Mouse (Mus musculus) stomach, postnatal 0 days (tissue): ENCODE results near the gene Ralgapa2. TPM values are rescaled to one million over a fixed set of nuclear protein-coding genes. Genes with fewer than 3 reads are reported as not detected.

Experiments
- ATAC-seq: fragments of 200-750 bp; cut with Nextera tagmentation; 2 replicates; pipeline ENCODE4 v1.8.0; 2017; ENCODE audit not compliant: low FRiP score, low TSS enrichment
- DNase-seq: peaks from one replicate; pipeline ENCODE4 v3.0.0-alpha.2; 2016; ENCODE audit warnings: low spot score
- H3K27ac ChIP-seq: fragments of 300-500 bp; sonication (generic); replicated peaks from 2 replicates; pipeline ENCODE4 v1.5.1; 2014; ENCODE audit warnings: mild to moderate bottlenecking, control low read depth
- H3K27me3 ChIP-seq: fragments of 300-500 bp; sonication (generic); 2 replicates; pipeline ENCODE4 v1.6.1; 2014; ENCODE audit warnings: low read length; ENCODE audit not compliant: control insufficient read depth, insufficient read depth
- H3K36me3 ChIP-seq: fragments of 300-500 bp; sonication (generic); 2 replicates; pipeline ENCODE4 v1.6.1; 2014; ENCODE audit warnings: low read length, mixed read lengths; ENCODE audit not compliant: control insufficient read depth, insufficient read depth
- H3K4me1 ChIP-seq: fragments of 300-500 bp; sonication (generic); replicated peaks from 2 replicates; pipeline ENCODE4 v1.6.1; 2014; ENCODE audit warnings: antibody characterized with exemption; ENCODE audit not compliant: control insufficient read depth, insufficient read depth
- H3K4me2 ChIP-seq: fragments of 300-500 bp; sonication (generic); replicated peaks from 2 replicates; pipeline ENCODE4 v1.6.1; 2014; ENCODE audit warnings: low read depth, mild to moderate bottlenecking, control low read depth, moderate library complexity
- H3K4me3 ChIP-seq: fragments of 300-500 bp; sonication (generic); 2 replicates; pipeline ENCODE4 v1.5.1; 2014; ENCODE audit warnings: low read depth, low read length, control low read depth
- H3K9ac ChIP-seq: fragments of 300-500 bp; sonication (generic); 2 replicates; pipeline ENCODE4 v1.6.1; 2014; ENCODE audit warnings: mild to moderate bottlenecking, low read length, control low read depth, mixed read lengths
- H3K9me3 ChIP-seq: fragments of 300-500 bp; sonication (generic); 2 replicates; pipeline ENCODE4 v1.6.1; 2016; ENCODE audit warnings: low read length; ENCODE audit not compliant: control insufficient read depth
- CTCF ChIP-seq: IDR thresholded peaks from 2 replicates; pipeline ENCODE4 v1.5.1; 2016; ENCODE audit warnings: antibody characterized with exemption, low read depth, mild to moderate bottlenecking, moderate library complexity
- EP300 ChIP-seq: optimal IDR thresholded peaks from 2 replicates; pipeline ENCODE3; 2016; ENCODE audit warnings: antibody characterized with exemption
- WGBS: fragments of 180-500 bp; shearing (Covaris S2); extraction: QIAGEN DNeasy Blood & Tissue Kit; methylation state at CpG from one replicate; pipeline ENCODE4 v1.1.7; 2014; 5-methylcytosine and 5-hydroxymethylcytosine counted together
- polyA plus RNA-seq: library from polyadenylated mRNA; unstranded; fragments of >200 nt; fragmentation: Nextera tagmentation; extraction: Ambion mirVana; gene quantifications from 2 replicates; pipeline ENCODE4 v1.2.1, GENCODE M21; 2015

The Ralgapa2 gene
- polyA plus RNA-seq, 1 experiment from 2014 or later = 3.1 TPM

- TF ChIP-seq CTCF (no peak), EP300 (no peak)
- Histone ChIP-seq H3K36me3 (no peaks in the 10 kb centered on the region), H3K27me3 (no peaks in the 10 kb centered on the region), H3K27ac (no peak overlapping the region), H3K9ac (no peak overlapping the region), H3K4me2 (no peak overlapping the region), H3K4me1 (no peaks in the 10 kb centered on the region), H3K9me3 (no peaks in the 10 kb centered on the region), H3K4me3 (no peak overlapping the region)
- no peak for ATAC-seq
- no peak for DNase-seq
Observed at GRCm38 (mm10) chr2:146262966-146263365, 249.2 kb downstream of the Ralgapa2 start.

DNA sequence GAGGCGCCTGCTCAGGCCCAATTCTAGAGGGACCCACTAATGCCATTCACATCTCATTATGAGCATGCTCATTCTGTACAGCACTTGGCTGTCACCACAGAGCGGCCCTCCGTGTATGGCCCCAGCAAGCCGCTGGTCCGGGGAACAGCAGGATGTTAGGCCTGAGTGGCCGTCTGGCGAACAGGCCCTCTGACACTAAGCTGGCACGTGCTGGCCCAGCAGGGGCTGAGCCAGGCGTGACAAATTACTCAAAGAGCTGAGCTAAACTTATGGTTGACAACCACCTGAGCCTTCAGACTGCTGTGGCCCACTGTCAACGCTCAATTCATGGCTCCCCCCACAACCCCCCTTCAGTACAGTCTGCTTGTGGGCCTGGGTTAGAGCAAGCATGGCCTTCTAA lies 249.9 kb downstream of the Ralgapa2 start:
- Histone ChIP-seq H3K36me3 (no peaks in the 10 kb centered on the region), H3K4me3 (no peak overlapping the region), H3K27me3 (no peaks in the 10 kb centered on the region), H3K27ac (no peak overlapping the region), H3K9ac (no peak overlapping the region), H3K4me2 (no peak overlapping the region), H3K9me3 (no peaks in the 10 kb centered on the region), H3K4me1 (no peaks in the 10 kb centered on the region)
- ATAC-seq (no peak), DNase-seq (no peak)
- TF ChIP-seq EP300 (no peak), CTCF (no peak)
- WGBS = 67% methylated on average over 10 of the region's 10 CpGs

DNA sequence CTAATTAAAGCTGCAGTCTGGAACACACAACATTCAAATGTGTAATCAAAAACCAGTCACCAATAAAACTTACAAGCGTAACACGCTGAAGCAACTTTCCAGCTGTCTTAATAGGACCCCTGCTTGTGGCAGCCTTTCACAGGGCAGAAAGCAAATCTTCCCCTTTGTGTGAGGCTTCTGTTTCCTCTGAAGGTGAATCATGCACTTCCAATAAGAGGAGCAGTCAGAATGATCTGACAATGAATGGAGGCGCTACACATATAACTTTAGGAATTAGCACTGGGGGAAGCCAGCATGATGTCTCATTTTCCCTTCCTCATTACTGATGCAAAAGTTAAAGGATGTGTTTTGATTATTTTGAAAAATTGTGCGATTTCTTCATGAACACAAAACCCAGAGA lies 251.0 kb downstream of the Ralgapa2 start:
- Histone ChIP-seq H3K4me3 (no peak overlapping the region), H3K4me2 (no peak overlapping the region), H3K27me3 (no peaks in the 10 kb centered on the region), H3K27ac (no peak overlapping the region), H3K4me1 (no peaks in the 10 kb centered on the region), H3K36me3 (no peaks in the 10 kb centered on the region), H3K9me3 (no peaks in the 10 kb centered on the region), H3K9ac (no peak overlapping the region)
- TF ChIP-seq EP300 (no peak), CTCF (no peak)
- WGBS = 77% methylated on average over 4 of the region's 4 CpGs
- ATAC-seq (no peak), DNase-seq (no peak)

DNA sequence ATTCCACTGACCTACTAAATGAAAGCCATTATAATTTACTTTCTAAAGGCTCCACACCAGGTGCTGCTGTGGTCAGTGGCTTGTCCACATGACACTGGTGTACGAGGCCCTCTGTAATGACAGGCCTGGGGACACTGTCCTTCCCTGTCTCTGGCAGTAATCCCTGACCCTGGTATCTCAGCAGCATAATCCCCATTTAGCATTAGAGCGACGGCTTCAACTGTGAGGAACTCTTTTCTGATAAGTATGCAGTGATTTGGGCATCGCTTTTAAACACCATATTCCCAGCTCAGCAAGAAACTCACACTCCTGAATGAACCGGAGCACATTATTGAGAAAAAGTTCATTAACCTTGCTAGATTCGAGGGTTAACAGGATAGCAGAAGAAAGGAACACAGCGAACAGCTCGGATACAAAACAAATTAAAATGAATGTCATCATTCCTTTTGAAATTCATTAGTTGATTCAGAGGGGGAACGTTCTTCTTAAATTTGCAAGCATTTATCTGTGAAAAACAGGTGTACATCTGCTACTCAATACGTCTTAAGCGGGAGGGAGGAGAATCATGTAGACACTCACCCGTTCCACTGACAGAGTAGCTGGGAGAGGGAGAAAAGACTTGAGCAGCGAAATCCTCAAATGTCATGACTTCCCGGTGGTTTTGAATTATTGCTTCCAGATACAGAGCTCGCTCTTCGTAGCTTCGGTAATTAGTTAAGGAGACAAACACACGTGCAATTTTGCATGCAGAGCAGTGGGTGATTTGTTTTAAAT lies 252.2 kb downstream of the Ralgapa2 start:
- Histone ChIP-seq H3K4me2 (no peak overlapping the region), H3K4me3 (no peak overlapping the region), H3K36me3 (no peaks in the 10 kb centered on the region), H3K4me1 (no peaks in the 10 kb centered on the region), H3K27me3 (no peaks in the 10 kb centered on the region), H3K27ac (no peak overlapping the region), H3K9me3 (no peaks in the 10 kb centered on the region), H3K9ac (no peak overlapping the region)
- no peak for DNase-seq
- no peak for TF ChIP-seq EP300
- no peak for TF ChIP-seq CTCF
- ATAC-seq = no peak
- WGBS = 59% methylated on average over 18 of the region's 18 CpGs

DNA sequence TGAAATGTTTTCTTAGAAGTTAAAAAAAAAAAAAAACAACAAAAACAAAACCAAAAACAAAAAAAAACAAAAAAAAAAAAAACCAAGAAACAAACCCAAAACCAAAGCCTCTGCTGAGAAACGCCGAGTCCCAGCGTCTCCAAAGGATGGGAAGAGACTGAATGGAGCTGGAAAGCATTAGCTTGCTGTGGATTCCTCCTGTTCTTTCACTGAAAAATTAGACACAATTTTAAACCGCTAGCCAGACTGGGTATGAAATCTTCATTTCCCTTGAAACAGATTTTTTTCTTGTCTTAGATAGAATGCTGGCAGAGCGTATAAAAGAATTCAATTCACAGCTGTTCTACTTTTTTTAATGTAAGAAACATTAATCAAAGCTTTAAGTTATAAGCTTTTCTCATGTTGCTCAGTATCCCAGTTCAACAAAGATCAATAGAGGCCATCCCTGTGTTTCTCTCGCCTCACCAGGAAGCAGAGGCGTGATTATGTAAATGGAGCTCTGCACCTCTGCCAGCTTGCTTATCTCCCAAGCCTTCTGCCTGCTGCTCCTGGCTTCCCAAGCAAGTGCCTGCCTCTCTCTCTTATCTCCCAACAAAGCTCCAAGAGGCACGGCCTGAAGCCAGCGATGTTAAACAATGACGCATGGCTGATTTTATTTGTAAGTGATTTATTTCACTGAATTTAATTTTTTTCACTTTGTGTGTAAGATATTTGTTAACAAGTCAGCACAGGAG lies 253.2 kb downstream of the Ralgapa2 start:
- DNase-seq (peak; percentile 59), ATAC-seq (peak; percentile 78; the same call in 1 of the 2 replicates)
- H3K27ac ChIP-seq = no peak overlapping the region
- H3K4me2 ChIP-seq = no peak overlapping the region
- no peaks in the 10 kb centered on the region for H3K9me3 ChIP-seq
- WGBS = 39% methylated on average over 10 of the region's 10 CpGs
- H3K36me3 ChIP-seq = no peaks in the 10 kb centered on the region
- H3K4me3 ChIP-seq = no peak overlapping the region
- no peak overlapping the region for H3K9ac ChIP-seq
- no peaks in the 10 kb centered on the region for H3K27me3 ChIP-seq
- H3K4me1 ChIP-seq = no peaks in the 10 kb centered on the region
- TF ChIP-seq EP300 (no peak), CTCF (no peak)

DNA sequence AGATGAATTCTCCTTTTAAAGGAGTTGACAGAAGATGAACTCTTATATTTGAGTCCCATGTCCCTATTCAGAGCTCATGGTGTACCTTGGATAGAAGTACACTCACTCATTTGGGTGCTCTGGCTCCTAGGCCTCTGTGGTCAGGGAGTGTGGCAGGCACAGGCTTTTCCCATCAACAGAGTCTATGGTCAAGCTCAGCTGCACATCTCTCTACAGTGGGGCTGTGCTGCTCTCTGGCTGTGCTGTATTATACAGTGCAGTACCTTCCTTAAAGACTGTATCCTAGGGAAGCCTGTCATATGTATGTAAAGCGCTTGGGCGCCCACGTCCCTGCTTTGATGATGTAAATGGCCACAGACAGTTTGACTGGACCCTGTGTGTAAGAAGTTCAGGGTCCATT lies 254.5 kb downstream of the Ralgapa2 start:
- Histone ChIP-seq H3K27ac (no peak overlapping the region), H3K9me3 (no peaks in the 10 kb centered on the region), H3K4me1 (no peaks in the 10 kb centered on the region), H3K9ac (no peak overlapping the region), H3K4me2 (no peak overlapping the region), H3K36me3 (no peaks in the 10 kb centered on the region), H3K4me3 (no peak overlapping the region), H3K27me3 (no peaks in the 10 kb centered on the region)
- TF ChIP-seq CTCF (no peak), EP300 (no peak)
- WGBS = 85% methylated on average over 3 of the region's 3 CpGs
- DNase-seq (no peak), ATAC-seq (no peak)
